Mouse (Mus musculus) right cerebral cortex, postnatal 10 days (tissue): Measurements from ENCODE around the gene Vmn2r88.
"Not testable (repeated sequence)": the region's sequence is repeated elsewhere in the genome, so short reads cannot be mapped to it uniquely, and the experiment has no call there.

Experiments
- DNase-seq, 2 experiments: peaks; one replicate each; pipeline ENCODE4 v3.0.0; 2021; ENCODE audit warnings: low spot score in 2 of 2

The Vmn2r88 gene

GRCm38 (mm10) chr14:51410520-51410919 is at the start of gene Vmn2r88:
TSS of gene Vmn2r88 (plus strand) at chr14:51410820.
- DNase-seq, result no peak

GRCm38 (mm10) chr14:51361456-51361855 is 49.2 kb upstream of the Vmn2r88 start, which contains the start of gene Gm7247:
TSS of gene Gm7247 (plus strand) at chr14:51361756.
- no peak for DNase-seq

- DNase-seq, result no peak
These were observed 27.8 kb upstream of the Vmn2r88 start for GRCm38 (mm10) chr14:51382805-51383204.

GRCm38 (mm10) chr14:51384351-51384750 is 26.3 kb upstream of the Vmn2r88 start:
- no peak for DNase-seq

GRCm38 (mm10) chr14:51385741-51386140 is 24.9 kb upstream of the Vmn2r88 start:
- DNase-seq, result no peak

- no peak for DNase-seq
These were observed 22.9 kb upstream of the Vmn2r88 start for GRCm38 (mm10) chr14:51387768-51388167.

GRCm38 (mm10) chr14:51388222-51388621 is 22.4 kb upstream of the Vmn2r88 start:
- no peak for DNase-seq

GRCm38 (mm10) chr14:51423885-51424284 is 13.3 kb downstream of the Vmn2r88 start:
- no peak for DNase-seq

GRCm38 (mm10) chr14:51430138-51430537 is 19.5 kb downstream of the Vmn2r88 start:
- not testable (repeated sequence) for DNase-seq

GRCm38 (mm10) chr14:51434546-51434945 is 23.9 kb downstream of the Vmn2r88 start:
- DNase-seq, result no peak

- no peak for DNase-seq
These were observed 24.4 kb downstream of the Vmn2r88 start for GRCm38 (mm10) chr14:51435020-51435419.

GRCm38 (mm10) chr14:51438955-51439354 is 28.3 kb downstream of the Vmn2r88 start:
- DNase-seq, result no peak

- not testable (repeated sequence) for DNase-seq
These were observed 40.9 kb downstream of the Vmn2r88 start, which contains the start of gene Vmn2r89 for GRCm38 (mm10) chr14:51451557-51451956. TSS of gene Vmn2r89 (plus strand) at chr14:51451857.
